Mouse (Mus musculus) myocyte (in vitro differentiated cells): ENCODE data around the gene Gm42688.

ENCODE experiments used
- CEBPB ChIP-seq: IDR thresholded peaks from 2 replicates; pipeline ENCODE4 v1.6.1; 2011; ENCODE audit warnings: mild to moderate bottlenecking, moderate library complexity; ENCODE audit not compliant: poor library complexity, insufficient read depth, severe bottlenecking
- E2F4 ChIP-seq: IDR thresholded peaks from one replicate; pipeline ENCODE4 v1.6.1; 2011; ENCODE audit warnings: mild to moderate bottlenecking, control low read depth, moderate library complexity; ENCODE audit not compliant: insufficient read depth
- MAX ChIP-seq: IDR thresholded peaks from one replicate; pipeline ENCODE4 v1.6.1; 2011; ENCODE audit warnings: low read depth, mild to moderate bottlenecking, control low read depth
- MYOD1 ChIP-seq, 3 experiments: IDR thresholded peaks; one replicate each; pipeline ENCODE4 v1.6.1; 2011; ENCODE audit warnings: control low read depth in 2 of 3, low read depth in 2 of 3, mild to moderate bottlenecking in 2 of 3, moderate library complexity in 1 of 3; ENCODE audit not compliant: insufficient read length in 2 of 3, control insufficient read depth in 1 of 3
- MYOG ChIP-seq, 3 experiments: IDR thresholded peaks; one replicate each; pipeline ENCODE4 v1.6.1; 2011; ENCODE audit warnings: control low read depth in 2 of 3, low read depth in 2 of 3, mild to moderate bottlenecking in 2 of 3; ENCODE audit not compliant: insufficient read length in 2 of 3, control insufficient read depth in 1 of 3, insufficient read depth in 1 of 3
- POLR2A ChIP-seq: IDR thresholded peaks from one replicate; pipeline ENCODE4 v1.6.1; 2011; ENCODE audit warnings: low read depth, mild to moderate bottlenecking, control low read depth, moderate library complexity; ENCODE audit not compliant: insufficient read length
- POLR2AphosphoS2 ChIP-seq: IDR thresholded peaks from one replicate; pipeline ENCODE4 v1.6.1; 2011; ENCODE audit warnings: low read depth, control low read depth; ENCODE audit not compliant: insufficient read length
- REST ChIP-seq: IDR thresholded peaks from one replicate; pipeline ENCODE4 v1.6.1; 2011; ENCODE audit warnings: mild to moderate bottlenecking, control low read depth, moderate library complexity; ENCODE audit not compliant: insufficient read depth, insufficient read length
- TCF12 ChIP-seq: IDR thresholded peaks from one replicate; pipeline ENCODE4 v1.6.1; 2011; ENCODE audit warnings: mild to moderate bottlenecking, control low read depth; ENCODE audit not compliant: poor library complexity, insufficient read depth, severe bottlenecking
- USF1 ChIP-seq: IDR thresholded peaks from one replicate; pipeline ENCODE4 v1.6.1; 2011; ENCODE audit warnings: low read depth, mild to moderate bottlenecking, control low read depth, moderate library complexity

DNA sequence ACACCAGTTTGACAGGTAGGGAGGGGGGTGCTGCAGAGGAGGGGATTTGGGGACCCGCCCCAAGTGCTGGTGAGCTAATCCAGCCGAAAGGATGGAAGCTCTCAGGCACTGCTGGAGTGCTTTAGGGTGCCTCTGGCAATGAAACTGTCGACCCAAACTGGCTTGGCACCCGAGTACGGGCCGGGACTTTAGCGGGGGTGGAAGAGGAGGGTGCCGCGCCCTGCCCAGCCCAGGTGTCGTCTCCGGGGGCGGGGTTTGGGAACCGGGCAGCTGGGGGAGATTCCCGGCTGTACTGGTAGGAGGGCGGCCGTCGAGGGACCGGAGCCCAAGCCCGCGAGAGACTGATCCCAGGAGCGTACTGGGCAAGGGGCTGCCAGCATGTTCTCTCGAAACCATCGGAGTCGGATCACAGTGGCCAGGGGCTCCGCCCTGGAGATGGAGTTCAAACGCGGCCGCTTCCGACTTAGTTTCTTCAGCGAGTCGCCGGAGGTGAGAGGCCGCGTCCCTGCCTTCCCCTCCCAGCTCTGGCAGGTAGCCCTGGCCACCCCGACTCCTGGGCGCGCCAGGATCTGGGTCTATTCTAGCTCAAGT, 34.2 kb downstream of the Gm42688 start:
- TF ChIP-seq POLR2A (peak; percentile 70), MAX (no peak), MYOG (IDR thresholded peaks at IDR 0.05; ENCODE audit: control insufficient read depth in 1 of 3, insufficient read depth in 1 of 3, insufficient read length in 2 of 3, low read depth in 2 of 3) (peak in 1 of 3 experiments; percentile 57), TCF12 (no peak), REST (no peak), USF1 (no peak), MYOD1 (IDR thresholded peaks at IDR 0.05; ENCODE audit: control insufficient read depth in 1 of 3, insufficient read length in 2 of 3, low read depth in 2 of 3) (peak in 1 of 3 experiments; percentile 62), E2F4 (no peak), POLR2AphosphoS2 (peak; percentile 74), CEBPB (no peak)
